Mouse (Mus musculus) yolk sac, embryonic 10.5 days (tissue): ENCODE measurements around the gene BC049352.

Experiments used
- DNase-seq: peaks from one replicate; pipeline ENCODE4 v3.0.0-alpha.2; 2017; ENCODE audit warnings: low spot score

The BC049352 gene

GRCm38 (mm10) chr9:45299231-45300006, 117.6 kb downstream of the BC049352 start:
- DNase-seq = no peak
